Mouse (Mus musculus) bone marrow macrophage, adult 2 months (primary cell): ENCODE results near the gene Neurl3. TPM values are rescaled to one million over a fixed set of nuclear protein-coding genes. Genes with fewer than 3 reads are reported as not detected.

Source experiments
- H3K27ac ChIP-seq: 2 replicates; pipeline ENCODE4 v1.5.1; 2012; ENCODE audit warnings: low read depth, low read length; ENCODE audit not compliant: insufficient read depth
- H3K4me1 ChIP-seq: 2 replicates; pipeline ENCODE4 v1.6.1; 2012; ENCODE audit warnings: low read length; ENCODE audit not compliant: control insufficient read depth, insufficient read depth
- H3K4me3 ChIP-seq: 2 replicates; pipeline ENCODE4 v1.5.1; 2012; ENCODE audit warnings: mild to moderate bottlenecking, low read length, moderate library complexity; ENCODE audit not compliant: insufficient read depth
- CTCF ChIP-seq: IDR thresholded peaks from 2 replicates; pipeline ENCODE4 v1.5.1; 2012; ENCODE audit warnings: low read depth, mild to moderate bottlenecking, low read length, moderate library complexity
- POLR2A ChIP-seq: IDR thresholded peaks from 2 replicates; pipeline ENCODE4 v1.6.1; 2012; ENCODE audit warnings: mild to moderate bottlenecking, low read depth, low read length, borderline replicate concordance
- polyA plus RNA-seq: library from polyadenylated mRNA; stranded (reverse); fragments of >200 nt; gene quantifications from 2 replicates; pipeline ENCODE4 v1.2.4, GENCODE M21; 2012; ENCODE audit not compliant: missing spikeins, insufficient read depth, insufficient read length

The Neurl3 gene
- polyA plus RNA-seq, 1 experiment, result 181 TPM

- Histone ChIP-seq H3K4me1 (peaks cover 37% of the 10 kb centered on the region), H3K4me3 (peak overlapping the region; percentile 70), H3K27ac (peak overlapping the region; percentile 82)
- TF ChIP-seq CTCF (no peak), POLR2A (no peak)
These were observed 1.2 kb downstream of the Neurl3 start for GRCm38 (mm10) chr1:36273288-36273687.

GRCm38 (mm10) chr1:36272546-36272945 lies 1.9 kb downstream of the Neurl3 start:
- Histone ChIP-seq H3K4me1 (peaks cover 37% of the 10 kb centered on the region), H3K27ac (peak overlapping the region; percentile 82), H3K4me3 (peak overlapping the region; percentile 70)
- TF ChIP-seq POLR2A (no peak), CTCF (no peak)

GRCm38 (mm10) chr1:36271516-36272230 lies 2.8 kb downstream of the Neurl3 start:
- TF ChIP-seq POLR2A (no peak), CTCF (no peak)
- peaks cover 37% of the 10 kb centered on the region for H3K4me1 ChIP-seq
- H3K4me3 ChIP-seq, result peak overlapping the region; percentile 70
- H3K27ac ChIP-seq, result peak overlapping the region; percentile 59

GRCm38 (mm10) chr1:36270666-36271065 lies 3.8 kb downstream of the Neurl3 start:
- Histone ChIP-seq H3K27ac (peak overlapping the region; percentile 59), H3K4me1 (peaks cover 36% of the 10 kb centered on the region), H3K4me3 (peak overlapping the region; percentile 29)
- TF ChIP-seq CTCF, result no peak
- TF ChIP-seq POLR2A, result no peak

- Histone ChIP-seq H3K4me1 (peaks cover 44% of the 10 kb centered on the region), H3K4me3 (no peak overlapping the region), H3K27ac (no peak overlapping the region)
- TF ChIP-seq POLR2A (no peak), CTCF (no peak)
These were observed 5.2 kb downstream of the Neurl3 start for GRCm38 (mm10) chr1:36269121-36269795.

- Histone ChIP-seq H3K27ac (no peak overlapping the region), H3K4me1 (peaks cover 46% of the 10 kb centered on the region), H3K4me3 (no peak overlapping the region)
- TF ChIP-seq POLR2A (no peak), CTCF (no peak)
These were observed 6.9 kb downstream of the Neurl3 start for GRCm38 (mm10) chr1:36267595-36267994.

- H3K4me1 ChIP-seq, result peaks cover 42% of the 10 kb centered on the region
- no peak overlapping the region for H3K27ac ChIP-seq
- H3K4me3 ChIP-seq, result no peak overlapping the region
- TF ChIP-seq POLR2A (no peak), CTCF (no peak)
These were observed 8.2 kb downstream of the Neurl3 start for GRCm38 (mm10) chr1:36266293-36266692.

- TF ChIP-seq POLR2A (no peak), CTCF (no peak)
- H3K4me3 ChIP-seq, result peak overlapping the region; percentile 51
- peak overlapping the region; percentile 94 for H3K27ac ChIP-seq
- peaks cover 38% of the 10 kb centered on the region for H3K4me1 ChIP-seq
These were observed 10.5 kb downstream of the Neurl3 start for GRCm38 (mm10) chr1:36263833-36264488.

- H3K4me1 ChIP-seq, result peaks cover 38% of the 10 kb centered on the region
- no peak overlapping the region for H3K4me3 ChIP-seq
- TF ChIP-seq CTCF, result no peak
- no peak for TF ChIP-seq POLR2A
- H3K27ac ChIP-seq, result peak overlapping the region; percentile 62
These were observed 12.6 kb downstream of the Neurl3 start for GRCm38 (mm10) chr1:36261708-36262504.
